Mouse (Mus musculus) bone marrow macrophage, adult 2 months (primary cell): Measurements from ENCODE around the gene H60c. TPM values are rescaled to one million over a fixed set of nuclear protein-coding genes. Genes with fewer than 3 reads are reported as not detected.

ENCODE experiments used
- H3K27ac ChIP-seq: 2 replicates; pipeline ENCODE4 v1.5.1; 2012; ENCODE audit warnings: low read depth, low read length; ENCODE audit not compliant: insufficient read depth
- H3K4me1 ChIP-seq: 2 replicates; pipeline ENCODE4 v1.6.1; 2012; ENCODE audit warnings: low read length; ENCODE audit not compliant: control insufficient read depth, insufficient read depth
- H3K4me3 ChIP-seq: 2 replicates; pipeline ENCODE4 v1.5.1; 2012; ENCODE audit warnings: mild to moderate bottlenecking, low read length, moderate library complexity; ENCODE audit not compliant: insufficient read depth
- CTCF ChIP-seq: IDR thresholded peaks from 2 replicates; pipeline ENCODE4 v1.5.1; 2012; ENCODE audit warnings: low read depth, mild to moderate bottlenecking, low read length, moderate library complexity
- POLR2A ChIP-seq: IDR thresholded peaks from 2 replicates; pipeline ENCODE4 v1.6.1; 2012; ENCODE audit warnings: mild to moderate bottlenecking, low read depth, low read length, borderline replicate concordance
- polyA plus RNA-seq: library from polyadenylated mRNA; stranded (reverse); fragments of >200 nt; gene quantifications from 2 replicates; pipeline ENCODE4 v1.2.4, GENCODE M21; 2012; ENCODE audit not compliant: missing spikeins, insufficient read depth, insufficient read length

H60c gene
- polyA plus RNA-seq, result not detected in 2 replicates

DNA sequence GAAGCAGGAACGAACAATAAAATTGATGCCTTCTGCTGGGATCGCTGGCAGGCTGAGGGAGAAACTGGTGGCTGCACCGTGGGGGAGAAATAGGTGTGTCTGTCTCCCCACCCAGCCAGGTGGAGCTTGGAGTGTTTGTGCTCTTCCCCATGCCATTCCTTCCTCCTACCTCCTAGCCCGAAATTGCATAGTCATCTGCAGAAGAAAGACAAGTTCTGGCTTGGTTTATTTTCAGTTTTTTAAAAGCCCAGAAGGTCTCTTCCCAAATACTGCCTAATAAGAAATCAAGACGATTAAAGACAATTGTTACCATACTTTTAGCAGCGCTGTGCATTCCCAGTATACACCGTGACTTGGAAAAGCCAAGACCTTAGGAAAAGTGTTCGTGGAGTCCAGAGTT lies at the start of gene H60c:
Gene H60c (minus strand): TSS at position 101 of the 400 bp plus-strand sequence.
- Histone ChIP-seq H3K4me1 (no peaks in the 10 kb centered on the region), H3K4me3 (no peak within 1 kb of the TSS), H3K27ac (no peak within 1 kb of the TSS)
- TF ChIP-seq CTCF (no peak), POLR2A (no peak)

DNA sequence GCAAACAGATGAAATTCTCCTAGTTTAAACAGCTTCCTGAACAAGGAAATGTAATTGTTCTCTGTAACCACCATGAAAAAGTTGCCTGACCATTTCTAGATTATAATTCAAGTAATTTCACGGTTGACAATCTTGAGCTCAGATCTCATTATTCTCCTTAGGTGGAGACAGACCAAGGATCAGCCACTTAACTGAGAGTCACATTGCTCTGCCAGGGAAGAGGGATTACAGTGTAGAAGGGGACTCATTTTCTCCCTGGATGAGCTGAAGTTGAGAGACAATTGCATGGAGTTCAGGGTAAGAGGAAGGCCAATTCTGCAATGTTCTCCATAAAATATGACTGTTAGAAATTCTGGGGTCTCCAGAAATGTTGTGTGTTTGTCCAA lies 41.2 kb upstream of the H60c start:
- TF ChIP-seq POLR2A (no peak), CTCF (no peak)
- Histone ChIP-seq H3K4me3 (no peak overlapping the region), H3K27ac (no peak overlapping the region), H3K4me1 (no peaks in the 10 kb centered on the region)

GRCm38 (mm10) chr10:3308180-3308820 lies 40.7 kb upstream of the H60c start:
- H3K27ac ChIP-seq, result no peak overlapping the region
- no peak for TF ChIP-seq POLR2A
- no peak for TF ChIP-seq CTCF
- no peaks in the 10 kb centered on the region for H3K4me1 ChIP-seq
- no peak overlapping the region for H3K4me3 ChIP-seq

DNA sequence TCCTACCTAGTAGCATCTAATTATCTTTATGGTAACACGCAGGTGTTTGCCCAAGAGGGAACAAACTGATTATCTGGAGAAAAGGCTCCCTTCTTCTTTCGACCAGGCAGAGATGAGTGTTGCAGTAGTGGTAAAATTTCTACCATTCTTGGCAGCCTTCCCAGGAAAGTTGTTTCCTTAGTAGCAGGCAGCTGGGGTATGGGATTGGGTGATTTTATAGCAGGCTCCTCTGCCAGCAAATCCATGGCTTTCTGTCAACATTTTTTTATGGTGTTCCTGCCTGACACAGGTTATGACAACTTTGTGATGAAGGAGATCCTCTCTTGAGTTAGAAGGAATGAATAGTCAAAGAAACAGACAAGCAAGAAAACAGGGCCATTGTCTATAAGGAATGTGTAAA lies 40.2 kb upstream of the H60c start:
- no peak overlapping the region for H3K27ac ChIP-seq
- no peaks in the 10 kb centered on the region for H3K4me1 ChIP-seq
- H3K4me3 ChIP-seq, result no peak overlapping the region
- TF ChIP-seq CTCF, result no peak
- TF ChIP-seq POLR2A, result no peak

DNA sequence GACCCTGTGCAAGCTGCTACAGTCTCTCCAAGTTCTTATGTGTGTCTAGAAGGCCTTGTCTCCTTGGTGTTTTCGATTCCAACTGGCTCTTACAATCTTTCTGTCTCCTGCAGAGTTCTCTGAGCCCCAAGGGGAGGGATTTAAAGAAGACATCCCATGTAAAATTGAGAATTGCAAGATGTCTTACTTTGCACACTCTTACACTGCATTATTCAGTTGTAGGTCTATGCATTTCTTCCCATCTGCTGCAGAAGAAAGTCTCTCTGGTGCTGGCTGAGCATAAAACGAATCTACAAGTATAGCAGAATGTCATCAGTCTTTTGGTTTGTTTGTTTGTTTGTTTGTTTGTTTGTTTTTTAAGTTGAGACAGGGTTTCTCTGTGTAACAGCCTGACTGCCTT lies 26.4 kb upstream of the H60c start:
- no peak overlapping the region for H3K27ac ChIP-seq
- TF ChIP-seq CTCF, result no peak
- TF ChIP-seq POLR2A, result no peak

DNA sequence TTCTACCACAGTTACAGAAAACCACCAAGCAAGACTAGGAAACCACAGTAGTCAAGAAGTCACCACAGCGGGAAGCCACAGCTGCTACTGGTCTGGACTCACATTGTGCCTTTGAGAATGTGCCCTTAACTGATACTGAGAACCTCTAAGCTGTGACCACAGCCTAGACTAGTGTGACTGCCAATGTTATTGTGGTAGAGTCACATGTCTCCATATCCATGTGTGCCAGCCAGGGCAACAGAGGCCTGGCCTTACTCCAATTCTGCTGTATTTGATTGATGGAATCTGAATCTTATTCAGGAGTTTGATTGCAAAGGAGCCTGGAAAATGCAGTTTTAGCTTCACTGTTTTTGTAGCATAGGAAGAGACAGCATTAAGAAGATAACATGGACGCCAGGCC lies 13.5 kb upstream of the H60c start:
- Histone ChIP-seq H3K27ac (no peak overlapping the region), H3K4me3 (no peak overlapping the region)
- TF ChIP-seq CTCF (no peak), POLR2A (no peak)

More for the DNA sequence above, 26.4 kb upstream of the H60c start:
- Histone ChIP-seq H3K4me3 (no peak overlapping the region), H3K4me1 (no peaks in the 10 kb centered on the region)

DNA sequence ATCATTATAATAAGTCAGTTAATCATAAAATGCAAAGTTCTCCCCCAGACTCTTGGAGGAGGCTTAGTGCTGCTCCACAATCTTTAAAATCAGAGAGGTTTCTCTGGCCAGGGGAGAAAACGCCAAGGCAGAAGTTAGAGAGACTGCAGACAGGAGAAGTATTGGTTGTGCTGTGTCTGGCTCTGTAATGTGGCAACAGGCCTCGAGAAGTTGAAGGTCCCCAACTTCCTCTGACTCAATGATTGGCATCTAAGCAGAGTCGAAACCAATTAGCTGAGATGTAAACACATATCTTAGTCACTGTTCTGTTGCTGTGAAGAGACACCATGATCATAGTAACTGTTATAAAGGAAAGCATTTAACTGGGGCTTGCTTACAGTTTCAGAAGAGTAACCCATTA lies 6.5 kb upstream of the H60c start:
- no peak overlapping the region for H3K27ac ChIP-seq
- no peak for TF ChIP-seq POLR2A
- no peak for TF ChIP-seq CTCF

More for the DNA sequence above, 13.5 kb upstream of the H60c start:
- no peaks in the 10 kb centered on the region for H3K4me1 ChIP-seq

GRCm38 (mm10) chr10:3271036-3271435 lies 3.5 kb upstream of the H60c start:
- Histone ChIP-seq H3K4me1 (no peaks in the 10 kb centered on the region), H3K4me3 (no peak overlapping the region), H3K27ac (no peak overlapping the region)
- no peak for TF ChIP-seq POLR2A
- TF ChIP-seq CTCF, result no peak

More for the DNA sequence above, 6.5 kb upstream of the H60c start:
- H3K4me1 ChIP-seq, result no peaks in the 10 kb centered on the region
- no peak overlapping the region for H3K4me3 ChIP-seq

GRCm38 (mm10) chr10:3266729-3267128 lies 842 bp downstream of the H60c start:
- Histone ChIP-seq H3K4me1 (no peaks in the 10 kb centered on the region), H3K27ac (no peak overlapping the region), H3K4me3 (no peak overlapping the region)
- TF ChIP-seq POLR2A (no peak), CTCF (no peak)

DNA sequence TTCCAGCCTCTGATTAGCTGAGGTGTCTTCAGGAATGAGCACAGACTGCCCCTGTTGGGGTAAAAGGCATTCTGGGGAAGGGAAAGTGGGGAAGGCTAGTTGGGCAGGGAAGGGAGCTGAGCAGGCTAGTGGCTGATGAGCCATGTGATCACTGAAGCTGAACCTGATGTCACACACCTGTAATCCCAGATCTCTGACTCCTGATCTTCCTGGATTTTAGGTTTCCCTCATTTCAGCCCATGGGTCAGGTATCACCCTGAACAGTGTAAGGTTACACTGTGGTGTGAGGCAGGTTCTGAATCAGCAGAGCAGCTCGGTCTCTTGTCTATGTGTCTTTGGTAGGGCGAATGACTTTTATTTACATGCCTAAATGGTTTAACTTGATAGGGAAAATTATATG lies 4.8 kb downstream of the H60c start:
- H3K27ac ChIP-seq, result no peak overlapping the region
- H3K4me3 ChIP-seq, result no peak overlapping the region
- no peaks in the 10 kb centered on the region for H3K4me1 ChIP-seq
- no peak for TF ChIP-seq POLR2A
- no peak for TF ChIP-seq CTCF
